Mouse (Mus musculus): ENCODE measurements around the gene Zmym1.
"Not testable (repeated sequence)": the region's sequence is repeated elsewhere in the genome, so short reads cannot be mapped to it uniquely, and the experiment has no call there.

Gene Zmym1

DNA sequence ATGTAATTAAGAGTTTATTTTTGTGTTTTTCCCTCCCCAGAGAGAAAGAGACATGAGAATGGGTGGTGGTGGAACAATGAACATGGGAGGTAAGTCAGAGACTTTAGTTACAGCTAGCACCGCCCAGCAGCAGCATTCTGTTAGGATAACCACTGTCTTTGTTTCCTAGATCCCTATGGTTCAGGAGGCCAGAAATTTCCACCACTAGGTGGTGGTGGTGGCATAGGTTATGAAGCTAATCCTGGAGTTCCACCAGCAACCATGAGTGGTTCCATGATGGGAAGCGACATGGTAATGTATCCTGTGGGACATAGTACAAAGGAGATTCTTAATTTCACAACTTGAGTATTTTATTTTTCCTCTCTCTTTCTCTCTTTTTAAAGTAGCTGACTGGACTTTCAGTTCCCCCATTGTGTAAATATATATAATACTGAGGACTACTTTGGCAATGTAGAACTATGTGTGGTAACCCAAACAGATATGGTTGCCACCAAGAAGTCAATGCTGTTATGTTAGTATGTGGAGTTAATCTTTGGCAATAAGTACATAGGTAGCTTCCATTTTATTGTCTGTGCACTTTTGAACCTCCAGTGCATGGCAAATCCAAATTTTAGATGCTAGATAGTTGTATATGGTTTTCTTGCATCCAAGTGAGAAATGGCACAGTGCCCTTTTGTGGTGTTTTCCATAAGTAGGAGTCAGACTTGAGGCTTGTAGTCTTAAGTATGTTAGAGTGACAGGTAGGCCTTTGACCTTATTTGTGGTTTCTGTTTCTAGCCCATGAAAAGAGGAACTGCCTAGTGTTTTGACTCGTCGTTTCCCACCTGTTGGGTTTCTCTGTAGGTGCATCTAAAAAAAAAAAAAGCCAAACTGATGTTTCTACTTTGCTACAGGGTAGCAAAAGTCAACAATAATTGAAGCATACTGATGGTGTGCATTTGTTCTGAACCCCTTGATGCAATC lies 33.4 kb downstream of the Zmym1 start:
- 0 out of 2 replicates have a peak, but pooled peaks have one; percentile 38 for ATAC-seq (ENCODE audit: low TSS enrichment)

DNA sequence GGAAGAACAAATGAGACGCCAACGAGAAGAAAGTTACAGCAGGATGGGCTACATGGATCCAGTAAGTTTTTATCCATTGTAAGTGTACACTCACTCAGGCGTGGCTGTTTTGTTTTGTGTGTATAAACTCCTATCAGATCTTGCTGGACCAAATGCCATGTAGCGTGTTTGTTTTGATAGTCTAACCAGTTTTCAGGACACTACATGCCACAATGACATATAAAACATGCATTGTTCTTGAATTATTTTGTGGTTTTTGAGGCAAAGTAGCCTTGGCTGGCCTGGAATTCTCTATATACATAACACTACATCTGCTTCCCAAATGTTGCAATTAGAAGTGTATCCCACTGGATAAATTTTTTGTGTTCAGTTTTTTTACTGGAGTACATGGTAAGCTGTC lies 34.1 kb downstream of the Zmym1 start:
- ATAC-seq (ENCODE audit: low TSS enrichment) = no peak

DNA sequence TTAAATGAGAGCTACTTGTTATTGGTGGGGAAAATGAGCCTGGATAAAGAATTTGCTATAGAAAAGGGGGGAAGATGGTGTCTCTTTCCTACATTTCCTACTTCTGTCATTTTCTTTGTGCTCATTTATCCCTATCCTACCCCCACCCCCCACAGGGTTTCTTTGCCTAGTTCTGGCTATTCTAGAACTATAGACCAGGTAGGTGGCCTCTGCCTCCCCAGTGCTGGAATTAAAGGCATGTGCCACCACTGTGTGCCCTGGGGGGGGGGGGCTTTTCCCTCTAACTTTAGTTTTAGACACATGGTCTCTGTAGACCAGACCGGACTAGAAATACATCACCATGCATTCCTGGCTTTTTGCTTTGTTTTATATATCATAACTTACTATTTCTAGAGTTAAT lies 36.7 kb downstream of the Zmym1 start:
- ATAC-seq (ENCODE audit: low TSS enrichment) = no peak

DNA sequence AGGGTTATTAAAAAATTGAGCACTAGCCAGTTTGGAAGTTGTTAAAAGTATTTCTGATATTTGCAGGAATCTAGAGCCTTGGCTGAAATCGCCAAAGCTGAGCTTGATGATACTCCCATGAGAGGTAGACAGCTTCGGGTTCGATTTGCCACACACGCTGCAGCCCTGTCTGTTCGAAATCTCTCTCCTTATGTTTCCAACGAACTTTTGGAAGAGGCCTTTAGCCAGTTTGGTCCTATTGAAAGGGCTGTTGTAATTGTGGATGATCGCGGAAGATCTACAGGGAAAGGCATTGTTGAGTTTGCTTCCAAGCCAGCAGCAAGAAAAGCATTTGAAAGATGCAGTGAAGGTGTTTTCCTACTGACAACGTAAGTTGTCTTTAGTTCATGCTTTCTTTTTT lies 37.8 kb downstream of the Zmym1 start:
- ATAC-seq (ENCODE audit: low TSS enrichment) = no peak

- ATAC-seq (ENCODE audit: low TSS enrichment) = peak; percentile 77
Measured at GRCm38 (mm10) chr4:127021989-127022626, 38.8 kb downstream of the Zmym1 start.

GRCm38 (mm10) chr4:127021151-127021945 lies 39.6 kb downstream of the Zmym1 start, which contains the start of gene Sfpq:
Gene Sfpq (plus strand): TSS chr4:127021324.
- ATAC-seq (ENCODE audit: low TSS enrichment) = peak; percentile 95

DNA sequence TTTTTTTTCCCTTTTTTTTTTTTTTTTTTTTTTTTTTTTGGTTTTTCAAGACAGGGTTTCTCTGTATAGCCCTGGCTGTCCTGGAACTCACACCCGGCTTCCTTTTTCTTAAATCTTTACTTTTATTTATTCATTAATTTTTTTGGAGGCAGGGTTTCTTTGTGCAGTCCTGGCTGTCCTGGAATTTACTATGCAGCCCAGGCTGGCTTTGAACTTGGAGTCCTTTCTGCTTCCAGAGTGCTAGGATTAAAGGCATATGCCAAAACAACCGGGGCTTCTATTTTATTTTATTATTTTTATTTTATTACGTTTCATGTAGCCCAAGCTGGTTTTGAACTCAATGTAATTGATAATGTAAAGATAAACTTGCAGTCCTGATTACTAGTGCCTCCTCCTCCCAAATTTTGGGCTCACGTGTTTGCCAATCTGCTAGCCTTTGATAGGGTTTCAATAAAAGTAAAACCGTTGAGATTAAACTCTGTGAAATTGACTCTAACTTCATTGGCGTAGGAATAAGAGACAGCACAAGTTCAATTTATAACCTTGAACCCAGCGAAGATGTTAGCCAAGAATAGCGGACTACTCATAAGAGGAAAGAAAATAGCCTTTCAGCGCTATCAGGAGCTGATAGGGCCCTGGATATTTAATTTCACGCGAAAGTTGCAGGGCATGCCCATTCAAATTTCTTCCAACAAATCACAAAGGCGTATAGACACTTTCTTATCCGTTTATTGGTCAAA lies 40.4 kb downstream of the Zmym1 start:
- no peak for ATAC-seq (ENCODE audit: low TSS enrichment)

DNA sequence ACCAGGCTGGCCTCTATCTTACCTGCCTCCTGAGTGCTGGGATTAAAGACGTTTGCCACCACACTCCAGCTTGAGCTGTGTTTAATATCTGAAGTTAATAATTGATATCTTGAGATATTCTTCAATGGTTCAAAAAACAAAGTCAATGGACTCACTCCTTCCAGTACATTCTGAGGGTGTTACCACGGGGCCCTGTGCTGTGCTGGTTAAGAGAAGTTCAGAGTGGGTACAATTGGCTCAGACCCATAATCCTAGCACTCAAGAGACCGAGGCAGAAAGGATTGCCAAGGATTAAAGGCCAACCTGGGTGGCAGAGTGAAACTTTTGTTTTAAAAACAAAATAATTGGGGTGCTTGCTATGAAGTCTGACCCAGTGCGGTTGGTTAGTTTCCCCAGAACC lies 44.6 kb downstream of the Zmym1 start:
- ATAC-seq (ENCODE audit: low TSS enrichment) = no peak

GRCm38 (mm10) chr4:127015294-127015993 lies 45.5 kb downstream of the Zmym1 start:
- ATAC-seq (ENCODE audit: low TSS enrichment) = peak; percentile 98

GRCm38 (mm10) chr4:127005113-127005936 lies 55.6 kb downstream of the Zmym1 start:
- peak; percentile 85; the same call in 1 of the 2 replicates for ATAC-seq (ENCODE audit: low TSS enrichment)

- ATAC-seq (ENCODE audit: low TSS enrichment) = no peak
Measured at GRCm38 (mm10) chr4:127004384-127004783, 56.6 kb downstream of the Zmym1 start.

DNA sequence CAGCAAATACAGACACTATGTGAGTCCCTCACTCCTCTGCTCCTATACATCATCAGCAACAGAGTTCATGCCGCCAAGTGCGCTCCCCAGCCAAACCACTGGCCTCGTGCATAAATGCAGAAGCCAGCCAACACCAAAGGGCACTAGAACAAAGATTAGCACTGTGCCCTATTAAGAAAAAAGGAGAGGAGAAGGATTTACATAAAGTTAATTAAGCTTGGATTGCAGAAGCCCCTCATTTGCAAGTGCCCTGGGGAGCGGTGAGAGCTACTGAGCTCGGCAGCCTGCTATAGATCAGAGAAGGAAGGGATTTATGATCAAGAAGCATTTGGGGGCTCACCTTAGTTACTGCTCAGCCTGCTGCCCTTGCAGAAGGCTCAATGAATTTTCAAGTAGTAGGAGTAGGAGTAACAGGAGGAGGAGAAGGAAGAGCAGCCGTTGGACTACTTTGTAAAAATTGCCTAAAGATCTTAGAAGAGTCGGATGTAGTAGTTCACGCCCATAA lies 60.3 kb downstream of the Zmym1 start:
- no peak for ATAC-seq (ENCODE audit: low TSS enrichment)

GRCm38 (mm10) chr4:126999372-126999771 lies 61.6 kb downstream of the Zmym1 start:
- not testable (repeated sequence) for ATAC-seq (ENCODE audit: low TSS enrichment)
